Mouse (Mus musculus) embryonic facial prominence, embryonic 14.5 days (tissue): Measurements from ENCODE around the gene Gin1. TPM values are rescaled to one million over a fixed set of nuclear protein-coding genes. Genes with fewer than 3 reads are reported as not detected.

Experiments
- ATAC-seq: fragments of 200-750 bp; cut with Nextera tagmentation; 2 replicates; pipeline ENCODE4 v1.8.0; 2017; ENCODE audit warnings: low read depth, moderate number of reproducible peaks, moderate TSS enrichment
- DNase-seq: peaks from one replicate; pipeline ENCODE4 v3.0.0-alpha.2; 2015; ENCODE audit warnings: low spot score
- H3K27ac ChIP-seq: fragments of 300-500 bp; sonication (generic); replicated peaks from 2 replicates; pipeline ENCODE4 v1.5.1; 2014; ENCODE audit warnings: low read depth, mild to moderate bottlenecking, low read length, moderate library complexity
- H3K27me3 ChIP-seq: fragments of 300-500 bp; sonication (generic); replicated peaks from 2 replicates; pipeline ENCODE4 v1.6.1; 2014; ENCODE audit warnings: low read length; ENCODE audit not compliant: control insufficient read depth, insufficient read depth
- H3K36me3 ChIP-seq: fragments of 300-500 bp; sonication (generic); 2 replicates; pipeline ENCODE4 v1.6.1; 2014; ENCODE audit warnings: low read length, mixed read lengths; ENCODE audit not compliant: control insufficient read depth, insufficient read depth
- H3K4me1 ChIP-seq: fragments of 300-500 bp; sonication (generic); 2 replicates; pipeline ENCODE4 v1.6.1; 2014; ENCODE audit warnings: antibody characterized with exemption, low read length; ENCODE audit not compliant: control insufficient read depth, insufficient read depth
- H3K4me2 ChIP-seq: fragments of 300-500 bp; sonication (generic); 2 replicates; pipeline ENCODE4 v1.6.1; 2014; ENCODE audit warnings: low read depth, mild to moderate bottlenecking, low read length, moderate library complexity, mixed read lengths
- H3K4me3 ChIP-seq: fragments of 300-500 bp; sonication (generic); 2 replicates; pipeline ENCODE4 v1.5.1; 2014; ENCODE audit warnings: low read depth, mild to moderate bottlenecking, low read length
- H3K9ac ChIP-seq: fragments of 300-500 bp; sonication (generic); 2 replicates; pipeline ENCODE4 v1.6.1; 2014; ENCODE audit warnings: low read depth, mild to moderate bottlenecking, low read length, moderate library complexity, mixed read lengths
- H3K9me3 ChIP-seq: fragments of 300-500 bp; sonication (generic); 2 replicates; pipeline ENCODE4 v1.6.1; 2016; ENCODE audit warnings: low read length; ENCODE audit not compliant: control insufficient read depth
- WGBS: fragments of 180-500 bp; shearing (Covaris S2); extraction: QIAGEN DNeasy Blood & Tissue Kit; methylation state at CpG from one replicate; pipeline ENCODE4 v1.1.7; 2014; 5-methylcytosine and 5-hydroxymethylcytosine counted together
- polyA plus RNA-seq: library from polyadenylated mRNA; unstranded; fragments of >200 nt; fragmentation: Nextera tagmentation; extraction: Ambion mirVana; gene quantifications from 2 replicates; pipeline ENCODE4 v1.2.1, GENCODE M21; 2014

Gene Gin1
- polyA plus RNA-seq, 1 experiment from 2014 or later: 12.1 TPM

DNA sequence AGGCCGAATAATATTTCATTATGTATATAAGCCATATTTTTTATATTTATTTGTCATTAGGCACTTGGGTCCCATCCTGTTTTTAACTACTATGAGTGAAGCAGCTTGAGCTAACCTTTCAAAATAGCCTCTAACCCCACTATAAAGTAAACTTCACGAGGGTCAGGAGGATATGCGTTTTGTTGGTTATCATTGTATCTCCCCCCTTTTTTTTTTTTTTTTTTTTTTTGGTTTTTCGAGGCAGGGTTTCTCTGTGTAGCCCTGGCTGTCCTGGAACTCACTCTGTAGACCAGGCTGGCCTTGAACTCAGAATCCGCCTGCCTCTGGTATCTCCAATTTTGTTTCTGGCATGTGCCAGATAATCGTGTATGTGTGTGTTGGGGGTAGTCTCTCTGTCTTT lies 3.4 kb downstream of the Gin1 start:
- Histone ChIP-seq H3K4me3 (no peak overlapping the region), H3K4me2 (no peak overlapping the region), H3K9me3 (no peaks in the 10 kb centered on the region), H3K27me3 (no peaks in the 10 kb centered on the region), H3K9ac (no peak overlapping the region), H3K27ac (no peak overlapping the region), H3K4me1 (peaks cover 5% of the 10 kb centered on the region), H3K36me3 (peaks cover 14% of the 10 kb centered on the region; the same call in 1 of the 2 replicates)
- ATAC-seq (no peak), DNase-seq (no peak)
- WGBS: 90% methylated on average over 6 of the region's 6 CpGs

DNA sequence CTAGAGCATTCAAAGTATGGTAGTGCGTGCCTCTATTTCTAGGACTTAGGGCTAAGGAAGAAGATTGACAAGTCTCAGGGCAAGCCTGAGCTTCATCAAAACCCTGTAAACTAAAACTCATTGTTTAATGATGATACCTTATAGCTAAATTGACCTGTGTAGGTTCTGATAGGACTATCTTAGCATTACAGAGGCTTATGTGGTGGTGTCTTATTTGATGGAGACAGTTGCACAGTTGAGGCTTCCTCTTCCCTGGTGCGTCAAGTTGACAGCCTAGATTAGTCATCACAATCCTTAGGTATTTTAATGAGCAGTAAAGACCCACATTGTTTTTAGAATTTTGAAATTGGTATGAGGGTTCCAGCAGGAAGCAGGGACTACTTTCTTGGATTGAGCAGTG lies 4.0 kb downstream of the Gin1 start:
- no peaks in the 10 kb centered on the region for H3K27me3 ChIP-seq

DNA sequence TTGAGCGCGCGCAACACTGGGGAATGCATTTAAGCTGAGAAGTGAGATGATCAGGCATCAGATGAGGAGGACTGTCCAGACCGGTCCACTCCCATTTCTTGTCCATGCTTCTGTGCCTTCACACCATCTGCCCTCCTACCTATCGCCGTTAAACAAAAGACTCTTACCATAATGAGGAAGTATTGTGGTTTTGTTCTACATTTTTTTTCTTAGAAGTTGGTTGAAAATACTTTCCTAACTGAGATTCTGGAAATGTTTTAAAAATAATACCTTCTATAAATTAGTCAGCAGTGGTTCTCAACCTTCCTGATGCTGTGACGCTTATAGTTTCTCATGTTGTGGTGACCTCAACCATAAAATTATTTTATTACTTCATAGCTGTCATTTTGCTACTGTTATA lies 11.7 kb downstream of the Gin1 start:
- Histone ChIP-seq H3K27me3 (no peaks in the 10 kb centered on the region), H3K4me3 (no peak overlapping the region), H3K9ac (no peak overlapping the region), H3K36me3 (0 out of 2 replicates have a peak, but pooled peaks cover 8% of the 10 kb centered on the region), H3K9me3 (no peaks in the 10 kb centered on the region), H3K4me1 (no peaks in the 10 kb centered on the region), H3K27ac (no peak overlapping the region), H3K4me2 (no peak overlapping the region)
- no peak for DNase-seq
- no peak for ATAC-seq
- 94% methylated on average over 7 of the region's 7 CpGs for WGBS

More for the DNA sequence above, 4.0 kb downstream of the Gin1 start:
- Histone ChIP-seq H3K36me3 (peaks cover 14% of the 10 kb centered on the region; the same call in 1 of the 2 replicates), H3K9me3 (no peaks in the 10 kb centered on the region), H3K9ac (no peak overlapping the region), H3K4me2 (no peak overlapping the region), H3K27ac (no peak overlapping the region), H3K4me1 (no peaks in the 10 kb centered on the region), H3K4me3 (no peak overlapping the region)
- 94% methylated on average over 2 of the region's 2 CpGs for WGBS
- DNase-seq: no peak
- ATAC-seq: no peak

DNA sequence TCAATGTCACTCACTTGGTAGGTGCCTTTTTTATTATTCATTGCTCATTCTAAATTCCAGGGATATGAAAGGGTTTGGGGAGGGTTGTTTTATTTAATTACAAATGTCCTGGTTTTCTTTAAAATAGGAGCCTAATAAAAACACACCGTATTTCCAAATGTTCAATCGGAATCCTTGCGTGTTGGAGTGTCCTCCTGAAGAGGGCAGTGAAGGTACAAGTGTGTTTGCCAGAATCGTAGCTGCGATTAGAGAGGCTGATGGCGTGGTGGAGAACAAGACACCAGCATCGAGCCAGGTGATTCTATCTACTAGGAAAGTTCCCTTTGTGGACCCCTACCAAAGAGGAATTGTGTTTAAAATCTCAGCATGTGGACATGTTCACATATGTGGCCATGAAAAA lies 15.0 kb downstream of the Gin1 start:
- Histone ChIP-seq H3K9ac (no peak overlapping the region), H3K27me3 (no peaks in the 10 kb centered on the region), H3K27ac (no peak overlapping the region), H3K4me2 (no peak overlapping the region), H3K4me3 (no peak overlapping the region), H3K36me3 (0 out of 2 replicates have a peak, but pooled peaks cover 5% of the 10 kb centered on the region), H3K4me1 (no peaks in the 10 kb centered on the region), H3K9me3 (no peaks in the 10 kb centered on the region)
- 77% methylated on average over 7 of the region's 7 CpGs for WGBS
- ATAC-seq (no peak), DNase-seq (no peak)

DNA sequence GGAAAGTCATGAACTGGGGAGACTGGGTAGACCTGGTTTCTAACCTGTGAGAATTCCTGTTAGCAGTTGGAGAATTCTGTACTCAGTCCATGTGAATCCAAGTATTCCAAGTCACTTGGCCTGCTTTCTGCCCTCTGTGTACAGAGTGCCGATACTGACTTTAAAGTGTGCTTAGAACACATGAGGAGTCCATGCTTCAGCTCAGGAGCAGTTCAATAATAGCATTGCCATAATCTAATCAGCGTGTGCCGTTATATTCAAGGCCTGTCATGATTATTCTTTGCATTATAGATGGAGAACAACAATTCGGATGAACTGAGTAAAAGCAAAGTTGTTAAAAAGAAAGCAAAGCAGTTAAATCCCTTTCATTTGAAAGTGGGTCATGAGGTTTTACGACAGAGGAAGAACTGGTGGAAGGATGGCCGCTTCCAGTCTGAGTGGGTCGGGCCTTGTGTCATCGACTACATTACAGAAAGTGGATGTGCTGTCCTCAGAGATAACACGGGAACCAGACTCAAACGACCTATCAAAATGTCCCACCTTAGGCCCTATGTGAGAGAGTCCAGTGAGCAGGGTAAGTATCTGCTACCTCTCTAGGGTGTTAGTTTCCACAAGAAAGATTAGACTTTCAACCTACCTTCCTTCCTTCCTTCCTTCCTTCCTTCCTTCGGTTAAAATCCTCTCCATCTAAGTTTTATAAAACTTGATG lies 15.9 kb downstream of the Gin1 start:
- DNase-seq (no peak), ATAC-seq (no peak)
- no peak overlapping the region for H3K27ac ChIP-seq
- H3K9ac ChIP-seq: no peak overlapping the region
- H3K4me2 ChIP-seq: no peak overlapping the region
- no peaks in the 10 kb centered on the region for H3K9me3 ChIP-seq
- H3K4me3 ChIP-seq: no peak overlapping the region
- WGBS: 90% methylated on average over 11 of the region's 11 CpGs
- no peaks in the 10 kb centered on the region for H3K4me1 ChIP-seq
- 0 out of 2 replicates have a peak, but pooled peaks cover 5% of the 10 kb centered on the region for H3K36me3 ChIP-seq
- H3K27me3 ChIP-seq: no peaks in the 10 kb centered on the region

DNA sequence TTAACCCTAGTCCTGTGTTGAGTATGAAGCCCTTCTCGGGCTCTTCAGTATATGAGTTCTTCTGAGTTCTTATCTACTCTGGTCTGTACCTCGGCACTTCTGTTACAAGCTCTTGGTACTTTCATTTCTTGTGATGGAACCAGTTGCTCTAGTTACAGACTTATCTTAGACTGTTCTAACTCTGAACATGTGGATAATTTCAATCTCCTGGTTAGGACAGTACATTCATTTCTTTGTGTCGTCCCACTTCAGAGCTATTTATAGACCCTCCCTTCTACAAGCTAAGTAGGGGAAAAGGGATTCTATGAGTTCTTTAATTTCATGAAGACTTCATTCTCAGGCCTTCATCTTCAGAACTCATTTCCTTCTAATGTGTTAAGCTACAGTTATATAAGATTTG lies 17.7 kb downstream of the Gin1 start:
- DNase-seq (no peak), ATAC-seq (no peak)
- 87% methylated on average over 3 of the region's 3 CpGs for WGBS

DNA sequence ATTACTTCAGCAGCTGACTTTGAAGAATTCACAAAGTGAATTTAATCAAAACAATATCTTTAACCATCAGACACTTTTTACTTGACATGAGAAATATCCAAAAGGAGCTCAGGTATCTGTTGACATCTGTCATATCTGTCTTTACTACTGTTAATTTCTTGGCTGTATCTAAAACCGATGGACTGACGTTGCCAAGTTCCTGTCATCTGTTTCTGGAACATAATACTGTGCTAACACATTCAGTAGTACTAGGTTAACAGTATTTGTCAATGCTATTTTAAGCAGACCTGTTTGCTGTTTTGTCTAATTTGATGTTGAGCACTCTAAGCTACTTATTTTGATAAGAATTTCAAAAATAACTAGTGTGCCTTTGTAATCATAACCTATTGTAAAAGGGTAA lies 18.5 kb downstream of the Gin1 start:
- Histone ChIP-seq H3K9me3 (no peaks in the 10 kb centered on the region), H3K4me3 (no peak overlapping the region), H3K36me3 (0 out of 2 replicates have a peak, but pooled peaks cover 5% of the 10 kb centered on the region), H3K4me2 (no peak overlapping the region), H3K27me3 (no peaks in the 10 kb centered on the region), H3K27ac (no peak overlapping the region), H3K9ac (no peak overlapping the region), H3K4me1 (no peaks in the 10 kb centered on the region)
- 80% methylated on average over 2 of the region's 2 CpGs for WGBS
- DNase-seq: no peak
- ATAC-seq: no peak

More for the DNA sequence above, 17.7 kb downstream of the Gin1 start:
- no peak overlapping the region for H3K9ac ChIP-seq
- no peaks in the 10 kb centered on the region for H3K27me3 ChIP-seq
- 0 out of 2 replicates have a peak, but pooled peaks cover 5% of the 10 kb centered on the region for H3K36me3 ChIP-seq
- H3K4me2 ChIP-seq: no peak overlapping the region
- no peaks in the 10 kb centered on the region for H3K9me3 ChIP-seq
- H3K4me1 ChIP-seq: no peaks in the 10 kb centered on the region
- H3K4me3 ChIP-seq: no peak overlapping the region
- no peak overlapping the region for H3K27ac ChIP-seq

DNA sequence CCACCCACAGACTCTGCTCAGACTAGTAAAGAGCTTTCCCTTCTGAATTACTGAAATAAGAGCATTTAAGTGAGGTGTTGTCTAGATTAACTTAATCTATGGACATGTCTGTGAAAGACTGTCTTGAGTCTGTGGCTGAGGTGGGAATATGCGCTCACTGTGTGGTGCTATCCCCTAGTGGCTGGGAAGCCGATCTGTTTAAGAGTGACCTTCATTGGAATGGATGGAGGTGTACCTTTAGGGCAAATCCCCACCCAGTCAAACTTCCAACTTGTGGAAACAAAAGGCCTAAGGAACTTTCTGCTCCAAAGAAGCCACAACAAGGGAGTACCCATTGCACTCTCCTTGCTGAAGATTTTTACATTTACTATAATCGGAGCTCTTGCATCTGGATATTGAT lies 24.1 kb downstream of the Gin1 start:
- Histone ChIP-seq H3K9ac (no peak overlapping the region), H3K4me3 (no peak overlapping the region), H3K4me1 (no peaks in the 10 kb centered on the region), H3K4me2 (no peak overlapping the region), H3K27ac (no peak overlapping the region), H3K36me3 (0 out of 2 replicates have a peak, but pooled peaks cover 3% of the 10 kb centered on the region), H3K9me3 (no peaks in the 10 kb centered on the region), H3K27me3 (no peaks in the 10 kb centered on the region)
- DNase-seq (no peak), ATAC-seq (no peak)
- WGBS: 76% methylated on average over 3 of the region's 3 CpGs

DNA sequence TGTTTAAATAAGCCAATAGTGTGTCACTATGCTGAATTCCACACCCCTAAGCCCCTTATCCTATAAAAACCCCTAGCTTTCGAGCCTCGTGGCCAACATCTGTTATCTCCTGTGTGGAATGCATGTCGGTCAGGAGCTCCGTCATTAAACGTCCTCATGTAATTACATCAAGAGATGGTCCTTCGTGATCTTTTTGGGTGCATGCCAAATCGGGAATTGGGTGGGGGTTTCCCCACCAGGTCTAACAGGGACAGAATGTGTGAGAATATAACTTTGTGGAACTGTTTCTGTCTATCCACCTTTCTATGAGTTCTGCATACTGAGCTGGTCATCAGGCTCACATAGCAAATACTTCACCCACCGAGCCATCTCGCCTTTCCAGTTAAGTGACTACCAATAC lies 26.0 kb downstream of the Gin1 start:
- H3K4me1 ChIP-seq: no peaks in the 10 kb centered on the region
- no peaks in the 10 kb centered on the region for H3K27me3 ChIP-seq
- DNase-seq (no peak), ATAC-seq (no peak)
- no peak overlapping the region for H3K4me2 ChIP-seq
- H3K9ac ChIP-seq: no peak overlapping the region
- 77% methylated on average over 9 of the region's 9 CpGs for WGBS
- H3K9me3 ChIP-seq: no peaks in the 10 kb centered on the region
- no peak overlapping the region for H3K4me3 ChIP-seq
- H3K27ac ChIP-seq: no peak overlapping the region
- 0 out of 2 replicates have a peak, but pooled peaks cover 3% of the 10 kb centered on the region for H3K36me3 ChIP-seq
